Mouse (Mus musculus): ENCODE data around the gene Cdk5r2.

DNA sequence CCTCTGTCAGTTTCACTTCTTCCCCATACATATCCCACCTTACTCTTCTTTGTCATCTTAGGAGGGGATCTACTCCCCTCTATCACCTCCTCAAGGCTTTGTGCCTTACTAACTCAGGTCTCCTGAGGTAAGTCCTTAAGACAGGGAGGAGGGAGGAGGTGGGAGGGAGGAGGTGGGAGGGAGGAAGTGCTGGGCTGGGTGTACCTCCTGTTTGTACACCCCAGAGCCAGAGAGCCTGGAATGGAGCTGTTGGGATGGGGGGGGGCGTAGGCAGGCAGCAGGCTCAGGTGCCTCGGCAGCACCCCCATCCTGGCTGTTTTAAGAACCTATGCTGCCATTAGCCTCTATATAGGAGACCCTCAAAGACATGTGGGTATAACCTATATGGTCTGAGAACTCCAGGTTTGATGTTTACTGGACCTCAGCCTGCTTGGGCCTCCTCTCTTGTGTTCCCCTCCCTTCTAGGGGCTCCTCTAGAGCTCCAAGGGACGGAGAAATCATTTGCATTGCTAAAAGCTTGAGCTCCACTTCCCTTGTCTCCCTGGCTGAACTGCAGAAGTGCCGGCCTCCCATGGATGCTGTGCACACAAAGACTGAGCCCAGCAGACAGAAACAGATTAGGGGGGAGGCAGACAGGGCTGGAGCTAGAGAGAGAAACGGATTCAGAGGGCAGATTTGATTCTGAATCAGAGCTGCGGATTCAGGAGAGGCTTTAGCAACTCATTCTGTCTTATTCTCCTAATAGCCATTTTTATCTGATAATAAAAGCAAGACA, 3.5 kb upstream of the Cdk5r2 start:
- no peak for TF ChIP-seq POLR2A (IDR thresholded peaks at IDR 0.05; ENCODE audit: low read depth, low read length)
- TF ChIP-seq CTCF (IDR thresholded peaks at IDR 0.05; ENCODE audit: extremely low read depth, insufficient read depth, insufficient read length, insufficient replicate concordance): no peak
